Mouse (Mus musculus): ENCODE data around the gene Lgals12. TPM values are rescaled to one million over a fixed set of nuclear protein-coding genes. Genes with fewer than 3 reads are reported as not detected.

Lgals12 gene
- polyA plus RNA-seq, 3 experiments from 2014 or later: not detected

DNA sequence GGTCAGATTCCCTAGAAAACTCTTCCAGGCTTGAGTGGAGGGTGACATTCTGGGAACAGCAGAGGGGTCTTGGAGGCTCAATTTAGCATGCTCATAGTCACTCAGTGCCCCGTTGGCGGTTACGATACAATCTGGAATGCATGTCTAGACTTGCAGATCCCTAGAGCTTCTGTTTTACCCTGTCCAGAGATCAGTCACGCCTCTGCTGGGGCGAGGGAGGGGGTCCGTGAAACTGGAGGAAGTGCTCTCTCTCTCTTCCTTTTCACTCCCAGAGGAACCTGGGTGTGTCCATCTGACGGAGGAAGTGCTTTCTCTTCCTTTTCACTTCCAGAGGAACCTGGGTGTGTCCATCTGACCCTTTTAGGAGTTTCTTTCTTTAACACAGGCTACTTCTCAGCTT lies 23.9 kb downstream of the Lgals12 start:
- ATAC-seq: no peak

DNA sequence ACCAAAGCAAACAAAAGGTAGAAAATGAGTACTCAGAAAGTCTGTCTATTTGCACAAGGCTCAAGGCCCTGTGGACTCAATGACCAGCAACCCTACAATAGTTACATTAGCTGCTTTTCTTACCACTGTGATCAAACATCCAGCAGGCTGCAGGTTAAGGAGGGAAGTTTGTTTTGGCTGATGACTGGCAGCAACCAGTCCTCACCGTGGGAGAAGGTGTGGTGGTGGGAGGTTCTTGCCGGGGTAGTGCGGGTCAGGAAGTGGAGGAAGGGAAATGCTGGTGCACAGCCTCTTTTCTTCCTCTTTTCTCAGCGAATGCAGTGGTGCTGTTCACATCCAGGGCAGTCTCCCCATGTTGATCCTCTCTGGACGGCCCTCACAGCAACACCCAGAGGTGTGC lies 26.0 kb downstream of the Lgals12 start:
- ATAC-seq: no peak

DNA sequence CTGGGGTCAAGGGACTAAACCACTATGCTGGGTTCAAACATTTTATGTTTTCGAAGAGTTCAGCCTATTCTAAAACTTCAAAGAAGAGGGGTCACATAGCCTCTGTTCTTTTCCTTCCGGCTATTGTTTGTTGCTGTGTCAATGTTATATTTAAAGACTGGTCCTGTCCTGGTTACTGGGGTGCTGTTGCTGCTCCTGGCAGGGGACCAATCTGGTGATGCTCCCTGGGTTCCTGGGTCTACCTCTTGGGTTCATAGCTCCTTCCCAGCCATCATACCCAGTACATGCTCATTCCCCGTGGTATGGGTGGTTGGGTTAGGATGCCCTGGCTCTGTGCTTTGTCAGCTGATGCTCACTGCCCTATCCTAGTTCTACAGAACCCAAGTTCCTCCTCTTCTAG lies 29.3 kb downstream of the Lgals12 start:
- ATAC-seq: no peak

DNA sequence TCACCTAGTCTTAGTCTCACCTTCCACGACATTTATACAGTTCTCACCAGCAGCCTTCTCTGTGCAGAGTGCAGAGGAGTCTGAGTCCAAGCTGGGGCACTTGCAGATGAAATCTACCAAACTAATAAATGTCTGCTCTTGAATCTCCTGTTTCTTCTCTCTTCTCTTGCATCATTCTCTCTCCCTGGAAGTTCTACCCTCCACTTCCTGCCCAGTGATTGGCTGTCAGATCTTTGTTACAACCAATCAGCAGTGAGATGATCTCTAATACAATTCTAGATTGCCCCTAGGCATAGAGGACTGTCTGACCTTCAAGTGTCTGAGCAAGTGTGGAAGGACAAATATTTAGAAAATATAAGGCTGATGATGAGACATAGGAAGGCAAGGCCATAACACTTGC lies 30.8 kb downstream of the Lgals12 start:
- no peak for ATAC-seq

DNA sequence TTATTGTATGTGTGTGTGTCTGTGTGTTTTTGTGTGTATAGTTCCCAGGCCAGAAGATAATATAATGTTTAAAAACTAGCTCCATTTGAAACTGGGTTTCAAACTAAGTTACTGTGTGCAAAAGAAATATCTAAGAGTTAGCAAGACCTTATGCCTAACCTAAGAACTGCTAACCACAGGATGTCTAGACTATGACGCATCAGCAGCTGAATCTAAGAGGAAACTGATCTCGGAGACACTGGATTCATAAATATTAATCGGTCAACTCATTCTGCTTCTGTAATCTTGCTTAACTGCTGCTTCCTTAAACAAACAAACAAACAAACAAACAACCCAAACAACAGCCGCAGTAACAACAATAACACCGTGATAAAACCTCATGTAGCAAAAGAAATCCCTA lies 37.3 kb downstream of the Lgals12 start:
- ATAC-seq: no peak

DNA sequence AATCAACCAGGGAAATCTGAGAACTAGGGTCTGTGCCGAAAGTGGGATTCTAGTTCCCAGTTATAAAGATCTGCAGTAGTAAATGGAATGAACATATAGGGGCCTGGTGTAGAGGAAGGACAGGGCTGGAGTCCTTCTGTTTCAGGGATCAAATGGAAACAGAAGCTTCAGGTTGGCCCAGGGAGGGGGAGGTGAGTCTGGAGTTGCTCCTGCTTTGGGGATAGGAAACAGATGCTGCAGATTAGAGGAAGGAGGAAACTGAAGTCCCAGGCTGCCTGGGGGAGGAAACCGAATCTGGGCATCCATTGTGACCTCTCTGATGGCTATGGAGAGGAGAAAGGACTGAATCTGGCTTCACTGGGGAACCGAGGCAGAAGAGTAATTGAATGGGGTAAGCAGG lies 38.6 kb downstream of the Lgals12 start:
- ATAC-seq: no peak

DNA sequence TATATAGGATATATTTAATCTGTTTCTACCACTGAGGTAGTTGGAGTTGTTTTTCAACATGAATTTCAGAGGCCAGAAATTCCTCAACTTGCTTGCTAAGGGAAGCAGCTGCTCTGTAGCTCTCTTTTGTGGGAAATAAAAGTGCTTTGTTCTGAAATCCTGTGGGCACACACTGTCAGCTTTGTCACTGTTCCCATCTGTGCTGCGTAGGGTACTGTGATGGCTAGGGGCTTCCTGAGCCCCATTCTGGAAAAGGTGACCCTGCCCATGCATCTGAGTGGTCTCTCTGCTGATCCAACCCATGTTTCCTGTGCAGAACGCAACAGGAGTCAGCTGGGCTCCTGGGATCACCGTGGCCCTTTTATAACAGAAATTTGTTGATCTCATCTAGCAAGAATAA lies 40.2 kb downstream of the Lgals12 start:
- no peak for ATAC-seq

DNA sequence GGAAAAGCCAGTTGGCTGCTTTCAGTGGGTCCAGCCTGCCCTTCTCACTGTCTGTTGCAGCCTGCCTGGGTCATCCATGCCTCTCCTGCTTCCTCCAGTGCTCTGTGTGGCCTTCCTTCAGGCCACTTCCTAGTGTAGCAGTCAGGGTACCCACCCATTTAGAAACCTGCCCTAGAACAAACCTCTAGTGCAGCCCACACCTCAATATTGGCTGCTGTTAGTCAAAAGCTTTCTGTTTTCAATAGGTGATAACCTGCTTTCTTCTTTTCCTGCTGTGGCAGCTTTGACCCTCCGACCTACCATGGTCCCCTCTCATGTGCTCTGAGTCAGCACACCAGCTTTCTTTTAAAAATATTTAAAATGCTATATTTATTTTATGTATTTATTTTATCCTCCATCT lies 42.5 kb downstream of the Lgals12 start:
- no peak for ATAC-seq

DNA sequence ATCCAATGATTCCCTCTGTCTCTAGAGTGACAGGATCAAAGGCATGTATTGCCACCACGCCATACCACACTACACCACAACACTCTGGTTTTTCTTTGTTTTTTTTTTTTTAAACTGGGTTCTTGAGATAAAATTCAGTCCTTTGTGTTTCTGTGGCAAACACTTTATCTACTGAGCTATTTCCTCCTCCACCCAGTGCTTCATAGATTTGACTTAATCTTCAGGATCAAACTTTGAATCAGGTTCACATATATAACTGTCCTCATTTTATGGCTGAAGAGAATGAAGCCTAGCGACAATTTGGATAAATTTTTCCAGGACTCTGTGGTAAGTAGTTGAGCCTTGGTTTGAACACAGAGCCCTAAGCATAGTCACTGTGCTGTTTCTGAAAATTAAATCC lies 43.3 kb downstream of the Lgals12 start:
- no peak for ATAC-seq

DNA sequence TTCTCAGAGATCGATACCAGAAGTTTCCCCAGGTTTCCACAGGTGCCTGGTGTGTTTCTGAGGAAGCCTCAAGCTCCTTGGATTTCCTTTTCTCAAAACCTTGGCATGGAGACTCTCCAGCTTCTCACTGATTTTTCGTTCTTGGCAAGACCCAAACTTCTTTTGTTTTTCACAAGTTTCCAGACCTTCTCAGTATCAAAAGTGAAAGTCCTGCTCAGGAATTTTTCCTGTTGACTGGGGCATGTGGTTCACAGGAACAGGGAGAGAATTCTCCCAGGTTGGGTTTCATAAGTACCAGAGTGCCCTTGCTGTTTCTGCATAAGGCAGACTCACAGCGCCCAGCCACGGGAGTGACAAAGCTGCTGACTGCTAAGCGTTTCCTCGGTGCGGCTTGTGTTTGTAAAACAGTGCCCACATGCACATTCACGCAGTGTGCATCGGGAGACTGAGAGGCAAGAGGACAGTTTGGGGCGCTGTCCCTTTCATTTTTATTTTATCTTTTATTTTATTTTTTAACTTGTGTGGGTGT lies 44.3 kb downstream of the Lgals12 start:
- no peak for ATAC-seq

DNA sequence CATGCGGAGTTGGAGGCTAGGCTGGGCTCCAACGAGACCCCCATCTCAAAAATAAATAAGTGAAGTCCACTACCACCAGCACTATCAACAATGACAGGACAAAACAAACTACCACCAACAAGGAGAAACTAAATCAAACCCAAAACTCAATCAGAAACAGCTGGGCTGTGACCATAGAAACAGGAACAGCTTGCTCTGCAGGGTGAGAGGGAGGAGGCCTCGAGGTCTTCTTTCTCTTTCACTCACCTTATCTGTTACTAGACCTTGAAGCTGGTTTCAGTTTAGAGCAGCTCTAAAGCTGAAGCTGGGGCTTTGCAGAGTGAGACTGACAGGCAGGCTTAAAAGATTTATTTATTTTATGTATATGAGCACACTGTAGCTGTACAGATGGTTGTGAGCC lies 45.5 kb downstream of the Lgals12 start:
- no peak for ATAC-seq

DNA sequence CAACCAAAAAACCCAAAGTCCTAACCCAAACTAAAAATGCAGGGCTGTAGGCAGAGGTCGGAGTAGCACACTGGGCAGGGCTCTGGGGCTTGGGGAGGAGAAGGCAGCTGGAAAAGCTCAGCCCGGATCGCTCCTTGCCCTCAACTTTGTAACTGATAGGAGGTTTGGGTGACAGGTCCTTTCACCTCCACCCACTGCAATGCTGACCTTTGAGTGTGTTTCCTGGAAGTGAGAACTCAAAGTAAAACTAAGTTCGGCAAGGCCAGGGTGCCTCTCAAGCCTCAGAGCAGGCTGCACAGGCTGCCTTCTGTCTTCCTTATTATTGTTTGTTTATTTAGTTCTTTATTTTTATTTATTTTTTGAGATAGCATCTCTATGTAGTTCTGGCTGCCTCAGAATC lies 47.0 kb downstream of the Lgals12 start:
- ATAC-seq: no peak

DNA sequence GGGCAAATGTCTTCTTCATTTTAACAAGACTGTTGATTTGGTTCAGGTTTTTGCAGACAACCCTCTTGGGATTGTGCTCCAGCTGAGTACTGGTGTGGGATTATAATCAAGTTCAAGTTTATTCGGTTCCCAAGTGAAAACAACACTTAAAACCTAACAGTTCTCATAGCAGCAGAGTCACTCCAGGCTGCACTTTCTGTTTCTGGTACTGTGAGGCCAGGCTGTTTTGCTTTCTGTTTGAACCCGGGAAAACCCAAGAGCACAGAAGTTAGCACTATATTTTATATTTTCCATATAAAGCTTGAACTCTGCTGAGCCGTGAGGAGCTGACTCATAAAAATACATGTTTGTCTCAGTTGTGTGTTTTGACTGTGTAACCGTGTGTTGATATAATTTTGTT lies 48.3 kb downstream of the Lgals12 start:
- ATAC-seq: peak; percentile 49

DNA sequence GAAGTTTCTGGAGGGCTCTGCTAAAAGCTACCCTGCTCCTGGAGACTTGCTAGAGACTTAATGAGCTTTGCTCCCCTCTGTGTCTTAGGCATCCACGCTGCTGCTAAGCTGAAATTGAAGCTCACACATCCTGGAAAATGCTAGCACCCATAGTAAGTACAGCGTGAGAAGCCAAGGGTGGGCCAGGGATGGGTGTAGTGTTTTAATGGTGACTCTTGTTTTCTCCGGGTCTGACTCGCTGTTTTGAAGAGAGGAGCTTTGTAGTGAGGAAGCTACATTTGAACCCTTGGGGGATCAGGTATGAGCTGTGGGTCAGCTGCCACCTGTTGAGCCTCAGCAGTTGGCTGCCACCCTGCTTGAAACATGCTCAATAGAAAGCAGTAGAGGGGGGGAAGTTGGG lies 49.1 kb downstream of the Lgals12 start:
- no peak for ATAC-seq

DNA sequence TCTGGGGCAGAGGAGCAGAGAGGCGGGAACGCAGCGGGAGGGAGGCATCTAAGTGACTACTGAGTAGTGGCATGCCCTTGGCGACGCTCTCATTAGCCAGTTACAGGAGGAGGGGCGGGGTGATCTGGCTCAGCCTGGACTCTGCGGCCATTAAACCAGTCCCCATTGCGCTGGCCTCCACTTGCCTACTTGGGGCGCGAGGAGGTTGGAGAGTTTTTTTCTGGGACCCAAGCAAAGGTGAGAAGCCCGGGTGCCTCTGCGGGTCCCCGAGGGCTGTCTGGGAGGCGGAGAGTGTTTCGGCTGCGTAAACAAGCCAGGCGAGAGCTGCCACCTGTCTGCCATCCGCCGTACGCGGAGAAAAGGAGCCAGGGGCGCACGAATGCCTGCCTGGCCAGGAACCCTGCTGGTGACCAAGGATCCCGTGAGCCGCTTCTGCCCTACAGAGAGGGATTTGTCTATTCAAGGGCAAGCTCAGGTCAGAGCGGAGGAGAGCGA lies 49.6 kb downstream of the Lgals12 start, which contains the start of gene Pla2g16:
Gene Pla2g16, plus strand, starts transcription at position 132 of the 495 bp plus-strand sequence.
- peak; percentile 84 for ATAC-seq

DNA sequence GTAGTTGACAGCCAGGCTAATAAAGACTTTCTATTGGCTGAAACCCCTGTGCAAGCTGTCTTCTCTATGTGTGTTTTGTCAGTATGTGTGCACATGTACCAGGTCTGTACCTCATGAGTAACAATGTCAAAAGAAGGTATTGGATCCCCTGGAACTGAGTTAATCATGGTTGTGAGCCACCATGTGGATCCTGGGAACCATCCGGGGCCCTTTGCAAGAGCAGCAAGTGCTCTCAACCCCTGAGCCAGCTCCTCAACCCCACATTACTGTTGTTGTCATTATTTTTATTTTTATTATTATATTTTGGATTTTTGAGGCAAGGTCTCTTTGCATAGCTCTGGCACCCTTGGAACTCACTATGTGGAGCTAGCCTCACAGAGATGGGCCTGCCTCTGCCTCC lies 50.4 kb downstream of the Lgals12 start:
- no peak for ATAC-seq

DNA sequence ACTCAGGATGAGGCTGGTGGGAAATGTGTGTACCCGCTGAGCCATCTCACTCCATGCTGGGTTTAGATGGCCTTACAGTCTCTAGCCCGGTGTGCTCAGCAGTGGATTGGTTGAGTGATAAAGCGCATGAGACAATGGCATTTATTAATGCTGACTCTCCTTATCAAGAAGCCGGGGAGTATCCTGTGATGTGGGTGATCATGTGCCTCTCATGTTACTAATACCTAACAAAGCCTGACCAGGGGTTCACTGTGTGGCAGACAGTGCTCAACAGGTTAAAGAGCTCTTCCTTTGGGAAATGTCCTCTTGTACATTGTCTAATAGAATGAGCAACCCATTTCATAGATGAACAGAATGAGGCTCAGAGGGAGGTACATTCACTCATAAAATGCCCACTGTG lies 52.1 kb downstream of the Lgals12 start:
- ATAC-seq: no peak

DNA sequence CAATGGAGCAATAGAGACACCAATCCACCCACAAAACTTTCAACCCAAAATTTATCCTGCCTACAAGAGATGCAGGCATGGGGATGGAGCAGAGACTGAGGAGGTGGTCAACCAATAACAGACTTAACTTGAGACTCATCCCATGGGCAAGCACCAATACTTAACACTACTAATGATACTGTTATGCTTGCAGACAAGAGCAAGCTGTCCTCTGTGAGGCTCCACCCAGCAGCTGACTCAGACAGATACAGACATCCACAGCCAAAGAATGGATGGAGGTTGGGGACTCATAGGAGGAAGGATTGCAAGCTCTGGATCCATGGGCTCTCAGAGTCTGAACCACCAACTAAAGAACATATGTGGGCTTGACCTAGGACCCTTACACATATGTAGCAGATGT lies 53.6 kb downstream of the Lgals12 start:
- ATAC-seq: no peak

DNA sequence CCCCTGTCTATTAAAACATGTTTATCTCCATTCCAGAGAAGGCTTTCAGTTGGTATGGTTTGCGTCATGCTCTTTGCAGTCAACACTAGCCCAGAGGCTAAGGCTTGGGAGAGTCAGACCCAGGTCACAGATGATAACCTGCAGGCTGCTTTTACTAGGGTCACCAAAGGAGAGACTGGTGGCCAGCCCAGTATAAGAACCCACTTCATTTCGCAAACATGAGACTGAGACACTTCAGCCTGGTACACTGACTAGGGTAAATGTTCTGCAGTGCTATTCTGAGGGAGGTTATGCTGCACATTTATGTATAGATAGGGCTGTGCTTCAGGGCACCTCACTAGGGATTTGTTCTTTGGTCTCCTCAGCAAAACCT lies 54.7 kb downstream of the Lgals12 start:
- no peak for ATAC-seq

DNA sequence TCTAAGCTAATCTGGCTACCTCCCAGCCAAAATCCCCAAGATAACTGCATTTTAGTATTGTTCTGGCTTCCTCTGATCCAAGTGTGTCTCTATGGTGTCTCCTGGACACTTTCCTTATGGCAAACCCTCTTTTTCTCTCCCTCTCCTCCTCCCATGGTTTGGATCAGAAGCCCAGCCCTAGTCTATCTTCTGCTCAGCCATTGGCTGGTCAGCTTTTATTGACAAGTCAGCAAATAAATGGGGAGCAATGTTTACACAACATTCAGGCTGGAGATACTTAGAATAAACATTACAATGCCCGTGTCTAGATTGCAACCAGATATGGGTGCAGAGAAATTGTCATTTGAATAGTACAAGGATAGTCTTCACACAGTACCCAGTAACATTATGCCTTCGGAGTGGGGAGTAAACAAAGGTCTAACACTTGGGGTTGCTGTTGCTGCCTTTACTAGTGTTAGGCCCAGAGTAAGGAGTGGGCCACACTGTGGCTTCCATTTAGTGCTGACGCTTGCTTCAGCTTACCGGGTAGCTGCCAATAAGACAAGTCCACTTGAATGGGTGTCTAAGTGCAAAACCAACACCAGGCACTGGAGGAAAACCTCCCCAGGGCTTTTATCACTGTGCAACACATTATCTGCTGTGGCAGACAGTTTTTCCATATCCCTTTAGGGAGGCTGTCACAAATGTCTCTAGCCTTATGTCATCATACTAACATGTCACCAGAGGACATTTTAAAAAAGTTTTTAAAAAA lies 55.3 kb downstream of the Lgals12 start:
- ATAC-seq: no peak

DNA sequence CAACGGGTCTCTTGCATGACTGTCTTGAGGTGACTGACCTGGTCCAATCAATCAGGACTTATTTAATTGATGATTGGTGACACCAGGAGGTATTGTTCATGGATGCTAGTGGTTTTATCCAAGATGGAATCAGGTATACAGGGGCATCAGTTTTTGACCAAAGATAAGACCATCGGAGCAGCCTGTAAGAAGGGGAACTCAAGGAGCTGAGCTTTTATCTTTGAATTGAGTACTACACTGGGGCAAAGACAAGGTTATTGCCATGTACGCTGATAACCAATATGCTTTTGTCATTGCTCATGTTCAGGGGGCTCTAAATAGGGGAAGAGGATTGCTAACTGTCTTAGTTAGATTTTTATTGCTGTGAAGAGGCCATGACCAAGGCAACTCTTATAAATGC lies 58.1 kb downstream of the Lgals12 start:
- ATAC-seq: no peak
